Mouse (Mus musculus): ENCODE data around the gene Aldh9a1. TPM values are rescaled to one million over a fixed set of nuclear protein-coding genes. Genes with fewer than 3 reads are reported as not detected.
A peak's percentile ranks its signal among the peaks of the same experiment; 100 is the strongest.

Gene Aldh9a1
- polyA plus RNA-seq, 1 experiment, result 73.4 TPM

DNA sequence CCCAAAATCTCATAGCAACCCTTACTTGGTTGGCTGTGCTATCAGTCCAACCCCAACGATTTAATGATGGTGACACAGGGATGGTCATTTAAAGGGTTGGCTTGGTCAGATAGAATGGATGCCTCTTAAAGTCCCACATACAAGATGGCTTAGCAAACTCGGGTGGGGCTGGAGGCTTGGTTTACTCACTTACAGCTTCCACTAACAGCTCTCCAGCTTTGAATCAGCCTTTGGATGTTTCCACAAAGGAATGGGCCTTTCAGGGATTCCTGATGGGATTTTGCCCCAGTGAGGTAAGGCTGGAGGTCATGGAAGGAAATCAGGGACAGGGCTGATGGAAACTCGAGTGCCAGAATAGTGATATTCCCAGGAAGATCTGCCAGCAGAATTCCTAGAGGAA, 38.0 kb downstream of the Aldh9a1 start:
- H3K4me3 ChIP-seq (ENCODE audit: low read depth, low read length), result no peak overlapping the region
- no peaks in the 10 kb centered on the region for H3K36me3 ChIP-seq (ENCODE audit: control insufficient read depth, insufficient read depth, low read length, poor library complexity, severe bottlenecking)
- no peak overlapping the region for H3K27ac ChIP-seq (ENCODE audit: insufficient read depth, low read length)
- H3K4me1 ChIP-seq (ENCODE audit: control insufficient read depth, insufficient read depth, low read length), result peaks cover 2% of the 10 kb centered on the region
- H3K27me3 ChIP-seq (ENCODE audit: control insufficient read depth, insufficient read depth, low read length, poor library complexity, severe bottlenecking), result no peaks in the 10 kb centered on the region
- H3K9me3 ChIP-seq (replicated peaks; ENCODE audit: control insufficient read depth, insufficient read depth, low read length, poor library complexity, severe bottlenecking), result no peaks in the 10 kb centered on the region
- no peak overlapping the region for H3K9ac ChIP-seq (ENCODE audit: low read depth, poor library complexity, severe bottlenecking)
- TF ChIP-seq POLR2A (IDR thresholded peaks at IDR 0.05; ENCODE audit: insufficient read depth, low read length) (no peak), EP300 (IDR thresholded peaks at IDR 0.05; ENCODE audit: insufficient read depth, low read depth, low read length) (no peak), CTCF (IDR thresholded peaks at IDR 0.05; ENCODE audit: low read depth, low read length) (no peak)

DNA sequence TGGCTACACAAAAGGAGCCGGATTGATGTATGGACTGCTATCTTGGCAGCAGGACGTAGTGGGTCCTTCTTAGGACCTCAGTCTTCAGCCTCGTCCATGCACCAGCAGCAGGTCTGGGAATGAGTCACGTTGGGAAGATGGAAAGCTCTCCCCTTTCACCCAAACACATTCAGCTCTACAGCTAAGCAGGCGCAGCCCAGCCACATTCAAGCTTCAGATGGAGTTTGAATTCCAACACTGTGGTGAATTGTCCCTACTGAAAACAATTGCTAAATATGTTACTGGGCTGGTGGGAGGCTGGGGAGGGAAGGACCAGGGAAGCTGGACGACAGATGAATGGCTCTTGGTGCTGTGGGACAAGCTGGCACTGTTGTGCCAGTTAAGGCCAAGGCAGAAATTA, 38.8 kb downstream of the Aldh9a1 start:
- TF ChIP-seq POLR2A (IDR thresholded peaks at IDR 0.05; ENCODE audit: insufficient read depth, low read length) (no peak), CTCF (IDR thresholded peaks at IDR 0.05; ENCODE audit: low read depth, low read length) (no peak), EP300 (IDR thresholded peaks at IDR 0.05; ENCODE audit: insufficient read depth, low read depth, low read length) (no peak)
- H3K36me3 ChIP-seq (ENCODE audit: control insufficient read depth, insufficient read depth, low read length, poor library complexity, severe bottlenecking), result no peaks in the 10 kb centered on the region
- no peak overlapping the region for H3K4me3 ChIP-seq (ENCODE audit: low read depth, low read length)
- H3K9me3 ChIP-seq (replicated peaks; ENCODE audit: control insufficient read depth, insufficient read depth, low read length, poor library complexity, severe bottlenecking), result no peaks in the 10 kb centered on the region
- H3K27me3 ChIP-seq (ENCODE audit: control insufficient read depth, insufficient read depth, low read length, poor library complexity, severe bottlenecking), result no peaks in the 10 kb centered on the region
- no peak overlapping the region for H3K9ac ChIP-seq (ENCODE audit: low read depth, poor library complexity, severe bottlenecking)
- H3K4me1 ChIP-seq (ENCODE audit: control insufficient read depth, insufficient read depth, low read length), result no peaks in the 10 kb centered on the region
- H3K27ac ChIP-seq (ENCODE audit: insufficient read depth, low read length), result no peak overlapping the region

DNA sequence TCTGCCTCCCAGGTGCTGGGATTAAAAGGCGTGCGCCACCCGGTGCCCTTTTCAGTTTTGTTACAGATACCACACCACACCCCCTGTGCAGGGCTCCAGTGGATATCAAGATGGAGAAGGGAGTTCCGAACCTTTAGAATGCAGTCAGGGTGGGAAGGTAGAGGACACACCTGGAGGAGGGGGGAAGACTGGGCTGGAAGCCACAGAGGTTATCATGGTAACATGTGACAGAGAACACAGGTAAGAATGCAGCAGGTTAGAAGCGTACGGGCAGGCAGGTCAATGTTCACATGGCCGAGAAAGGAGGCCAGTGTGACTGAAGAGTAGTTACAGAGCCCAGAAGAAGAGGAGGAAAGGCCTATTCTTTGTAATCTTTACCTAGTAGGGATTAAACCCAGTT, 39.8 kb downstream of the Aldh9a1 start:
- TF ChIP-seq EP300 (IDR thresholded peaks at IDR 0.05; ENCODE audit: insufficient read depth, low read depth, low read length), result no peak
- TF ChIP-seq POLR2A (IDR thresholded peaks at IDR 0.05; ENCODE audit: insufficient read depth, low read length), result no peak
- TF ChIP-seq CTCF (IDR thresholded peaks at IDR 0.05; ENCODE audit: low read depth, low read length), result no peak
- no peaks in the 10 kb centered on the region for H3K9me3 ChIP-seq (replicated peaks; ENCODE audit: control insufficient read depth, insufficient read depth, low read length, poor library complexity, severe bottlenecking)
- no peak overlapping the region for H3K4me3 ChIP-seq (ENCODE audit: low read depth, low read length)
- no peak overlapping the region for H3K27ac ChIP-seq (ENCODE audit: insufficient read depth, low read length)
- H3K4me1 ChIP-seq (ENCODE audit: control insufficient read depth, insufficient read depth, low read length), result no peaks in the 10 kb centered on the region
- H3K27me3 ChIP-seq (ENCODE audit: control insufficient read depth, insufficient read depth, low read length, poor library complexity, severe bottlenecking), result no peaks in the 10 kb centered on the region
- no peak overlapping the region for H3K9ac ChIP-seq (ENCODE audit: low read depth, poor library complexity, severe bottlenecking)
- no peaks in the 10 kb centered on the region for H3K36me3 ChIP-seq (ENCODE audit: control insufficient read depth, insufficient read depth, low read length, poor library complexity, severe bottlenecking)

DNA sequence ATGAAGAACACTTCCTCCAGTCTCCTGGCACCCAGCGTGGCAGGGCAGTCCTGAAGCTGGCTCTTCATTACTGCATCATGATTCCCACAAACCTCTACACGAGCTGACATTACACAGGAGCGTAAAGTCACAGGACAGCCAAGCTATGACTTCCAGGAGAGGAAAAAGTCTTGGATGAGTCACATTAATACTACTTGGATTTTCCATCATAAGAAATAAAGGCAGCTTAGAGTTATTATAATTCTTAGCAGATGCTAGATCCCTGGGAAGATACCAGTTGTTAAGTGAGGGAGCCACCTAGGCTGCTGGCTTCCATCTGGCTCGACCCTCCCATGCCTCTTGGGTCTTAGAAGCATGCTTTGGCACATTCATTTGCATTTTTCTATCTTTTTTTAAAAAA, 40.6 kb downstream of the Aldh9a1 start:
- no peaks in the 10 kb centered on the region for H3K36me3 ChIP-seq (ENCODE audit: control insufficient read depth, insufficient read depth, low read length, poor library complexity, severe bottlenecking)
- TF ChIP-seq POLR2A (IDR thresholded peaks at IDR 0.05; ENCODE audit: insufficient read depth, low read length), result no peak
- TF ChIP-seq CTCF (IDR thresholded peaks at IDR 0.05; ENCODE audit: low read depth, low read length), result no peak
- TF ChIP-seq EP300 (IDR thresholded peaks at IDR 0.05; ENCODE audit: insufficient read depth, low read depth, low read length), result no peak
- H3K9ac ChIP-seq (ENCODE audit: low read depth, poor library complexity, severe bottlenecking), result no peak overlapping the region
- no peaks in the 10 kb centered on the region for H3K9me3 ChIP-seq (replicated peaks; ENCODE audit: control insufficient read depth, insufficient read depth, low read length, poor library complexity, severe bottlenecking)
- H3K27ac ChIP-seq (ENCODE audit: insufficient read depth, low read length), result no peak overlapping the region
- no peaks in the 10 kb centered on the region for H3K4me1 ChIP-seq (ENCODE audit: control insufficient read depth, insufficient read depth, low read length)
- no peak overlapping the region for H3K4me3 ChIP-seq (ENCODE audit: low read depth, low read length)
- H3K27me3 ChIP-seq (ENCODE audit: control insufficient read depth, insufficient read depth, low read length, poor library complexity, severe bottlenecking), result no peaks in the 10 kb centered on the region

DNA sequence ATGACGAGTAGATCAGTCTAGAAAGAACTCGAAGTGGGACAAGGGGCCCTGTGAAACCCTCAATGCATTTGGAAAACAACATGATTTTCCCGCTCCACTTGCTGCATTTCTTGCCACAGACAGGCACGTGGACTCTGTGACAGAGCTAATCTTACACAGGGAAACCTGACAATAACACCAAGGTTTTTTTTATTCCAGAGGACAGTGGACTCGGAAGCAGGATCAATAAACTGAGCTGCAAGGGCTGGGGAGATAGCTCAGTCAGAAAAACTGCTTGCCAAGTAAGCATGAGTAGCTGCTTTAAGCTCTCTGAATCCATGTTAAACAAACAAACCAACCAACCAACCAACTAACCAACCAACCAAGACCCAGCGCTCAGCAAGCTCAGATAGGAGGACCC, 41.5 kb downstream of the Aldh9a1 start:
- Histone ChIP-seq H3K36me3 (ENCODE audit: control insufficient read depth, insufficient read depth, low read length, poor library complexity, severe bottlenecking) (no peaks in the 10 kb centered on the region), H3K4me3 (ENCODE audit: low read depth, low read length) (no peak overlapping the region), H3K9ac (ENCODE audit: low read depth, poor library complexity, severe bottlenecking) (no peak overlapping the region), H3K9me3 (replicated peaks; ENCODE audit: control insufficient read depth, insufficient read depth, low read length, poor library complexity, severe bottlenecking) (no peaks in the 10 kb centered on the region), H3K27ac (ENCODE audit: insufficient read depth, low read length) (no peak overlapping the region), H3K27me3 (ENCODE audit: control insufficient read depth, insufficient read depth, low read length, poor library complexity, severe bottlenecking) (no peaks in the 10 kb centered on the region), H3K4me1 (ENCODE audit: control insufficient read depth, insufficient read depth, low read length) (no peaks in the 10 kb centered on the region)
- TF ChIP-seq POLR2A (IDR thresholded peaks at IDR 0.05; ENCODE audit: insufficient read depth, low read length) (no peak), CTCF (IDR thresholded peaks at IDR 0.05; ENCODE audit: low read depth, low read length) (no peak), EP300 (IDR thresholded peaks at IDR 0.05; ENCODE audit: insufficient read depth, low read depth, low read length) (no peak)

DNA sequence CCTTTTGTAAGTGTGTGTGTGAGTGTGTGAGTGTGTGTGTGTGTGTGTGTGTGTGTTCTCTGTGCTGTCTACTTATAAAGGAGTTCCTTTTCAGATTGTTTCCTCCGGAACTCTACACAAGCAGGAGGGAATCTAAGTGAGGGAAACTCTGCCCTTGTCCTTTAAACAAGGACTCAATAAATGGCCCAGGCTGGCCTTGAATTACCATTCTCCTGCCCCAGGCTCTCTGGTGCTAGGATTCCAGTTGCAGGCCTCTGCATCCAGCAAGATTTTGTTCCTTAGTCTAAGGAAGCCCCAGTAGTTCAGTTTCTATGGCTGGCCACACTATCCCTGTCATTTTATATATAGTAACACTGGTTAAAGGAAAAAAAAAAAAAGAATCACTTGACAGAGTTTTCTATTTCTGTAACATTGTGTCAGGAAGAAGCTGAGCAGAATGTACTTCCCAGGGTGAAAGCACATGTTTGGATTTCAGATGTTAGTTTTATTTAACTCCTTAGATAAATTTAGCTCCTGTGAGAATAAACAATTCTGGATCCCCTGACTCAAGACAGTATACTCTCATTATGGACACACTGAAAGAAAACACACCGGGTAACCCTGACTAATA, 42.3 kb downstream of the Aldh9a1 start:
- Histone ChIP-seq H3K4me3 (ENCODE audit: low read depth, low read length) (peak overlapping the region; percentile 74; the same call in 1 of the 2 replicates), H3K9ac (ENCODE audit: low read depth, poor library complexity, severe bottlenecking) (no peak overlapping the region), H3K9me3 (replicated peaks; ENCODE audit: control insufficient read depth, insufficient read depth, low read length, poor library complexity, severe bottlenecking) (no peaks in the 10 kb centered on the region), H3K4me1 (ENCODE audit: control insufficient read depth, insufficient read depth, low read length) (no peaks in the 10 kb centered on the region), H3K36me3 (ENCODE audit: control insufficient read depth, insufficient read depth, low read length, poor library complexity, severe bottlenecking) (no peaks in the 10 kb centered on the region), H3K27ac (ENCODE audit: insufficient read depth, low read length) (no peak overlapping the region), H3K27me3 (ENCODE audit: control insufficient read depth, insufficient read depth, low read length, poor library complexity, severe bottlenecking) (no peaks in the 10 kb centered on the region)
- no peak for TF ChIP-seq CTCF (IDR thresholded peaks at IDR 0.05; ENCODE audit: low read depth, low read length)
- TF ChIP-seq EP300 (IDR thresholded peaks at IDR 0.05; ENCODE audit: insufficient read depth, low read depth, low read length), result no peak
- TF ChIP-seq POLR2A (IDR thresholded peaks at IDR 0.05; ENCODE audit: insufficient read depth, low read length), result no peak
